Mouse (Mus musculus): Measurements from ENCODE around the gene Zfp287. TPM values are rescaled to one million over a fixed set of nuclear protein-coding genes. Genes with fewer than 3 reads are reported as not detected.

The Zfp287 gene
- polyA plus RNA-seq, 1 experiment from 2014 or later = 2.5 TPM

- WGBS = 88% methylated on average over 8 of the region's 8 CpGs
- TF ChIP-seq EP300 (IDR thresholded peaks at IDR 0.05) = no peak
- Histone ChIP-seq H3K36me3 (ENCODE audit: insufficient read depth, low read length) (peaks cover 6% of the 10 kb centered on the region; the same call in 1 of the 2 replicates), H3K4me3 (ENCODE audit: low read depth, low read length) (no peak overlapping the region), H3K27me3 (replicated peaks; ENCODE audit: insufficient read depth, low read length) (no peaks in the 10 kb centered on the region), H3K9me3 (ENCODE audit: low read length) (no peaks in the 10 kb centered on the region), H3K4me2 (replicated peaks; ENCODE audit: low read depth, low read length) (no peak overlapping the region), H3K9ac (replicated peaks; ENCODE audit: low read depth) (no peak overlapping the region), H3K4me1 (ENCODE audit: insufficient read depth, low read depth, low read length) (no peaks in the 10 kb centered on the region), H3K27ac (ENCODE audit: low read length) (no peak overlapping the region)
- ATAC-seq (no peak), DNase-seq (ENCODE audit: low spot score) (no peak)
These were observed 3.4 kb downstream of the Zfp287 start for GRCm38 (mm10) chr11:62728276-62728675.

DNA sequence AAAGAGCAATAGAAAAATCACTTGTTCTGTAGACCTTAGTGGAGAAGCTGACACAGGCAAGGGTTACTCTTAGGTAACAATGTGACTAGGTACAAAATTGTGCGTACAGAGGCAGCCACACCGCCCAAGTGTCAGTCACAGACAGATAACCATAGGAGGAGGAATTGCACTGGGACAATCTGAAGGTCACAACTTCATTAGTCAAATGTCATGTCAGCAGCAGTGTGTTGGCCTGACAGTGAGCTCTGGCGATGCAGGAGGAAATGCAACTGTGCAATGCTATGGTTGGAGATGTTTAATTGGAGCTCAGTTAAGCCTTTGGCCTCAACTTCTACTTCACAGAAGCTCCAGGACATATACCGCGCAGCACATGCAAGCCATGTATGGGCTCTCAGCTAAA lies 21.0 kb downstream of the Zfp287 start:
- H3K4me2 ChIP-seq (replicated peaks; ENCODE audit: low read depth, low read length) = no peak overlapping the region
- no peak for DNase-seq (ENCODE audit: low spot score)
- H3K27ac ChIP-seq (ENCODE audit: low read length) = no peak overlapping the region
- H3K4me1 ChIP-seq (ENCODE audit: insufficient read depth, low read depth, low read length) = no peaks in the 10 kb centered on the region
- no peak overlapping the region for H3K9ac ChIP-seq (replicated peaks; ENCODE audit: low read depth)
- ATAC-seq = no peak
- WGBS = 70% methylated on average over 5 of the region's 5 CpGs
- no peak overlapping the region for H3K4me3 ChIP-seq (ENCODE audit: low read depth, low read length)
- no peak for TF ChIP-seq EP300 (IDR thresholded peaks at IDR 0.05)
- no peak for TF ChIP-seq CTCF (IDR thresholded peaks at IDR 0.05)
- H3K9me3 ChIP-seq (ENCODE audit: low read length) = no peaks in the 10 kb centered on the region
- H3K27me3 ChIP-seq (replicated peaks; ENCODE audit: insufficient read depth, low read length) = no peaks in the 10 kb centered on the region
- 0 out of 2 replicates have a peak, but pooled peaks cover 5% of the 10 kb centered on the region for H3K36me3 ChIP-seq (ENCODE audit: insufficient read depth, low read length)

GRCm38 (mm10) chr11:62708252-62708651 lies 23.5 kb downstream of the Zfp287 start:
- 81% methylated on average over 7 of the region's 7 CpGs for WGBS
- Histone ChIP-seq H3K9ac (replicated peaks; ENCODE audit: low read depth) (no peak overlapping the region), H3K27me3 (replicated peaks; ENCODE audit: insufficient read depth, low read length) (no peaks in the 10 kb centered on the region), H3K4me1 (ENCODE audit: insufficient read depth, low read depth, low read length) (no peaks in the 10 kb centered on the region), H3K9me3 (ENCODE audit: low read length) (no peaks in the 10 kb centered on the region), H3K4me3 (ENCODE audit: low read depth, low read length) (no peak overlapping the region), H3K27ac (ENCODE audit: low read length) (no peak overlapping the region), H3K4me2 (replicated peaks; ENCODE audit: low read depth, low read length) (no peak overlapping the region), H3K36me3 (ENCODE audit: insufficient read depth, low read length) (no peaks in the 10 kb centered on the region)
- ATAC-seq (no peak), DNase-seq (ENCODE audit: low spot score) (no peak)
- no peak for TF ChIP-seq EP300 (IDR thresholded peaks at IDR 0.05)
- no peak for TF ChIP-seq CTCF (IDR thresholded peaks at IDR 0.05)

- Histone ChIP-seq H3K27ac (ENCODE audit: low read length) (no peak overlapping the region), H3K4me1 (ENCODE audit: insufficient read depth, low read depth, low read length) (no peaks in the 10 kb centered on the region), H3K36me3 (ENCODE audit: insufficient read depth, low read length) (no peaks in the 10 kb centered on the region), H3K4me2 (replicated peaks; ENCODE audit: low read depth, low read length) (no peak overlapping the region), H3K9me3 (ENCODE audit: low read length) (no peaks in the 10 kb centered on the region), H3K4me3 (ENCODE audit: low read depth, low read length) (no peak overlapping the region), H3K27me3 (replicated peaks; ENCODE audit: insufficient read depth, low read length) (no peaks in the 10 kb centered on the region), H3K9ac (replicated peaks; ENCODE audit: low read depth) (no peak overlapping the region)
- TF ChIP-seq EP300 (IDR thresholded peaks at IDR 0.05) = no peak
- no peak for TF ChIP-seq CTCF (IDR thresholded peaks at IDR 0.05)
- DNase-seq (ENCODE audit: low spot score) = no peak
- 84% methylated on average over 2 of the region's 2 CpGs for WGBS
- ATAC-seq = no peak
These were observed 25.6 kb downstream of the Zfp287 start for GRCm38 (mm10) chr11:62706141-62706540.

DNA sequence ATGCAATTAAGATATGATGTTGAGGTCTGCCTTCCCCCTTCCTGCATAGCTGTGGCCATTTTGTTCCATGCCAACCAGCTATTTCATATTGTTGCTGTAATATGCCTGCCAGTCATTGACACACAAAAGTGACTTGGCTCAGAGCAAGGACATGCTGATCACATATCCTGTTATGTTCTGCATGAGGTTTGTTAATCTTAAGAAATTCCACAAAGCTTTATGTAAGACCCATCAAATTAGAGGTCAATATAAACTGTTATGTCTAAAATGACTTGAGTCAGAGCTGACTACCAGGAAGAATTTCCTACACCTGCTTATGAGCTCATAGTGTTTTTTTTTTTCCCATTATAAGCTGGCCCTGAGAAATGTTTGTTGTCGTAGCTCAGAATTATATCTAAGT lies 30.5 kb downstream of the Zfp287 start:
- no peaks in the 10 kb centered on the region for H3K4me1 ChIP-seq (ENCODE audit: insufficient read depth, low read depth, low read length)
- DNase-seq (ENCODE audit: low spot score) = peak; percentile 20
- peak; percentile 57 for ATAC-seq
- no peak overlapping the region for H3K9ac ChIP-seq (replicated peaks; ENCODE audit: low read depth)
- 38% methylated on average over 1 of the region's 1 CpGs for WGBS
- no peak overlapping the region for H3K4me3 ChIP-seq (ENCODE audit: low read depth, low read length)
- H3K36me3 ChIP-seq (ENCODE audit: insufficient read depth, low read length) = no peaks in the 10 kb centered on the region; the same call in 1 of the 2 replicates
- H3K9me3 ChIP-seq (ENCODE audit: low read length) = no peaks in the 10 kb centered on the region
- H3K27ac ChIP-seq (ENCODE audit: low read length) = no peak overlapping the region
- TF ChIP-seq CTCF (IDR thresholded peaks at IDR 0.05) (no peak), EP300 (IDR thresholded peaks at IDR 0.05) (peak; percentile 65)
- H3K4me2 ChIP-seq (replicated peaks; ENCODE audit: low read depth, low read length) = no peak overlapping the region
- H3K27me3 ChIP-seq (replicated peaks; ENCODE audit: insufficient read depth, low read length) = no peaks in the 10 kb centered on the region

DNA sequence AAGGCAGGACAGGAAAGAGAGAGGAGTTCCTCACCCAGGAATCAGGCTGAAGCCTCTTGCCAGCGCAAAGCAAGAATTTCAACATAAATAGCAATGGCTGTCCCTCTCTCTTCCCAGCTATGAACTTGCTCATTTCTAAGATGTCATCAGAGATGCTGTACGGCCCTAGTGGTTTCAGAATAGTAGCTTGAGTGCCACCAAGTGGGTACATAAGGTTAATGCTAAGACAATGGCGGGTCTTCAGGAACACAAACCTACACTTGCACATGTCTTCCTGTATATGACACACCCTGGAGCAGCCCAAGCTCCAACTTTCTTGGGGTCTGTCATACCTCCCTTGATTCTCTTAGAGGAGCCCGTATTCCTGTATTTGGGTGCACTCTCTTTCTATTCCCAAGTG lies 32.0 kb downstream of the Zfp287 start:
- H3K4me3 ChIP-seq (ENCODE audit: low read depth, low read length) = no peak overlapping the region
- H3K9me3 ChIP-seq (ENCODE audit: low read length) = no peaks in the 10 kb centered on the region
- WGBS = 54% methylated on average over 4 of the region's 4 CpGs
- TF ChIP-seq EP300 (IDR thresholded peaks at IDR 0.05) (no peak), CTCF (IDR thresholded peaks at IDR 0.05) (peak; percentile 21)
- no peaks in the 10 kb centered on the region; the same call in 1 of the 2 replicates for H3K36me3 ChIP-seq (ENCODE audit: insufficient read depth, low read length)
- ATAC-seq = no peak
- no peaks in the 10 kb centered on the region for H3K27me3 ChIP-seq (replicated peaks; ENCODE audit: insufficient read depth, low read length)
- H3K4me2 ChIP-seq (replicated peaks; ENCODE audit: low read depth, low read length) = no peak overlapping the region
- peak; percentile 21 for DNase-seq (ENCODE audit: low spot score)
- no peak overlapping the region for H3K27ac ChIP-seq (ENCODE audit: low read length)
- no peaks in the 10 kb centered on the region for H3K4me1 ChIP-seq (ENCODE audit: insufficient read depth, low read depth, low read length)
- no peak overlapping the region for H3K9ac ChIP-seq (replicated peaks; ENCODE audit: low read depth)

- WGBS = 91% methylated on average over 8 of the region's 8 CpGs
- no peaks in the 10 kb centered on the region for H3K4me1 ChIP-seq (ENCODE audit: insufficient read depth, low read depth, low read length)
- H3K27ac ChIP-seq (ENCODE audit: low read length) = no peak overlapping the region
- ATAC-seq (no peak), DNase-seq (ENCODE audit: low spot score) (no peak)
- no peak overlapping the region for H3K9ac ChIP-seq (replicated peaks; ENCODE audit: low read depth)
- TF ChIP-seq EP300 (IDR thresholded peaks at IDR 0.05) = no peak
- TF ChIP-seq CTCF (IDR thresholded peaks at IDR 0.05) = no peak
- no peaks in the 10 kb centered on the region; the same call in 1 of the 2 replicates for H3K36me3 ChIP-seq (ENCODE audit: insufficient read depth, low read length)
- no peaks in the 10 kb centered on the region for H3K9me3 ChIP-seq (ENCODE audit: low read length)
- no peak overlapping the region for H3K4me3 ChIP-seq (ENCODE audit: low read depth, low read length)
- no peaks in the 10 kb centered on the region for H3K27me3 ChIP-seq (replicated peaks; ENCODE audit: insufficient read depth, low read length)
- no peak overlapping the region for H3K4me2 ChIP-seq (replicated peaks; ENCODE audit: low read depth, low read length)
These were observed 36.6 kb downstream of the Zfp287 start for GRCm38 (mm10) chr11:62695126-62695525.
